Mouse (Mus musculus): ENCODE measurements around the gene Dpm2. TPM values are rescaled to one million over a fixed set of nuclear protein-coding genes. Genes with fewer than 3 reads are reported as not detected.

Dpm2 gene
- total and polyA plus RNA-seq, 2 experiments from 2014 or later = 64.1 to 146 TPM

GRCm38 (mm10) chr2:32537941-32538340 is 32.7 kb upstream of the Dpm2 start:
- no peak for ATAC-seq
- TF ChIP-seq CTCF (IDR thresholded peaks at IDR 0.05; ENCODE audit: low read depth) = no peak
- Histone ChIP-seq H3K36me3 (ENCODE audit: insufficient read depth, low read length) (no peaks in the 10 kb centered on the region), H3K4me2 (ENCODE audit: low read depth, low read length) (peak overlapping the region; percentile 74), H3K27ac (peak overlapping the region; percentile 94; the same call in 1 of the 2 replicates), H3K4me1 (ENCODE audit: insufficient read depth, low read length) (peaks cover 32% of the 10 kb centered on the region), H3K9me3 (ENCODE audit: low read length) (no peaks in the 10 kb centered on the region), H3K4me3 (ENCODE audit: low read length) (peak overlapping the region; percentile 97), H3K9ac (replicated peaks; ENCODE audit: low read length) (peak overlapping the region; percentile 99; the same call in 1 of the 2 replicates), H3K27me3 (ENCODE audit: insufficient read depth, low read length) (no peaks in the 10 kb centered on the region)
- DNase-seq (ENCODE audit: low spot score) = no peak
- 57% methylated on average over 5 of the region's 5 CpGs for WGBS

GRCm38 (mm10) chr2:32538461-32538860 is 32.2 kb upstream of the Dpm2 start:
- Histone ChIP-seq H3K4me3 (ENCODE audit: low read length) (no peak overlapping the region), H3K27ac (no peak overlapping the region), H3K9me3 (ENCODE audit: low read length) (no peaks in the 10 kb centered on the region), H3K4me1 (ENCODE audit: insufficient read depth, low read length) (peaks cover 35% of the 10 kb centered on the region), H3K9ac (replicated peaks; ENCODE audit: low read length) (no peak overlapping the region), H3K36me3 (ENCODE audit: insufficient read depth, low read length) (no peaks in the 10 kb centered on the region), H3K4me2 (ENCODE audit: low read depth, low read length) (peak overlapping the region; percentile 74), H3K27me3 (ENCODE audit: insufficient read depth, low read length) (no peaks in the 10 kb centered on the region)
- ATAC-seq (no peak), DNase-seq (ENCODE audit: low spot score) (no peak)
- no peak for TF ChIP-seq CTCF (IDR thresholded peaks at IDR 0.05; ENCODE audit: low read depth)
- WGBS = 51% methylated on average over 4 of the region's 4 CpGs

- 72% methylated on average over 14 of the region's 14 CpGs for WGBS
- no peak for ATAC-seq
- H3K36me3 ChIP-seq (ENCODE audit: insufficient read depth, low read length) = no peaks in the 10 kb centered on the region
- peak overlapping the region; percentile 74 for H3K4me2 ChIP-seq (ENCODE audit: low read depth, low read length)
- H3K9me3 ChIP-seq (ENCODE audit: low read length) = no peaks in the 10 kb centered on the region
- H3K4me3 ChIP-seq (ENCODE audit: low read length) = no peak overlapping the region
- no peaks in the 10 kb centered on the region for H3K27me3 ChIP-seq (ENCODE audit: insufficient read depth, low read length)
- H3K9ac ChIP-seq (replicated peaks; ENCODE audit: low read length) = no peak overlapping the region
- H3K27ac ChIP-seq = no peak overlapping the region
- TF ChIP-seq CTCF (IDR thresholded peaks at IDR 0.05; ENCODE audit: low read depth) = no peak
- DNase-seq (ENCODE audit: low spot score) = no peak
- peaks cover 35% of the 10 kb centered on the region for H3K4me1 ChIP-seq (ENCODE audit: insufficient read depth, low read length)
Measured at GRCm38 (mm10) chr2:32539452-32539981, 31.1 kb upstream of the Dpm2 start.

GRCm38 (mm10) chr2:32541333-32541908 is 29.2 kb upstream of the Dpm2 start:
- H3K4me2 ChIP-seq (ENCODE audit: low read depth, low read length) = no peak overlapping the region
- WGBS = 84% methylated on average over 2 of the region's 2 CpGs
- ATAC-seq (no peak), DNase-seq (ENCODE audit: low spot score) (no peak)
- H3K27ac ChIP-seq = no peak overlapping the region
- no peak overlapping the region for H3K9ac ChIP-seq (replicated peaks; ENCODE audit: low read length)
- no peaks in the 10 kb centered on the region for H3K36me3 ChIP-seq (ENCODE audit: insufficient read depth, low read length)
- H3K4me3 ChIP-seq (ENCODE audit: low read length) = no peak overlapping the region
- peaks cover 35% of the 10 kb centered on the region for H3K4me1 ChIP-seq (ENCODE audit: insufficient read depth, low read length)
- H3K9me3 ChIP-seq (ENCODE audit: low read length) = no peaks in the 10 kb centered on the region
- no peaks in the 10 kb centered on the region for H3K27me3 ChIP-seq (ENCODE audit: insufficient read depth, low read length)
- TF ChIP-seq CTCF (IDR thresholded peaks at IDR 0.05; ENCODE audit: low read depth) = no peak

GRCm38 (mm10) chr2:32541986-32542573 is 28.6 kb upstream of the Dpm2 start:
- Histone ChIP-seq H3K36me3 (ENCODE audit: insufficient read depth, low read length) (no peaks in the 10 kb centered on the region), H3K27me3 (ENCODE audit: insufficient read depth, low read length) (no peaks in the 10 kb centered on the region), H3K27ac (no peak overlapping the region), H3K9ac (replicated peaks; ENCODE audit: low read length) (no peak overlapping the region), H3K4me1 (ENCODE audit: insufficient read depth, low read length) (peaks cover 35% of the 10 kb centered on the region), H3K9me3 (ENCODE audit: low read length) (no peaks in the 10 kb centered on the region), H3K4me2 (ENCODE audit: low read depth, low read length) (no peak overlapping the region), H3K4me3 (ENCODE audit: low read length) (no peak overlapping the region)
- ATAC-seq (no peak), DNase-seq (ENCODE audit: low spot score) (no peak)
- TF ChIP-seq CTCF (IDR thresholded peaks at IDR 0.05; ENCODE audit: low read depth) = no peak
- WGBS = 97% methylated on average over 4 of the region's 4 CpGs

GRCm38 (mm10) chr2:32543031-32543449 is 27.6 kb upstream of the Dpm2 start:
- ATAC-seq = peak; percentile 44; the same call in 1 of the 2 replicates
- H3K4me1 ChIP-seq (ENCODE audit: insufficient read depth, low read length) = peaks cover 26% of the 10 kb centered on the region
- WGBS = 56% methylated on average over 3 of the region's 3 CpGs

GRCm38 (mm10) chr2:32546951-32547350 is 23.7 kb upstream of the Dpm2 start:
- H3K4me3 ChIP-seq (ENCODE audit: low read length) = no peak overlapping the region
- DNase-seq (ENCODE audit: low spot score) (no peak), ATAC-seq (no peak)
- no peaks in the 10 kb centered on the region for H3K9me3 ChIP-seq (ENCODE audit: low read length)
- H3K4me1 ChIP-seq (ENCODE audit: insufficient read depth, low read length) = peaks cover 17% of the 10 kb centered on the region; the same call in 1 of the 2 replicates
- H3K4me2 ChIP-seq (ENCODE audit: low read depth, low read length) = no peak overlapping the region
- H3K9ac ChIP-seq (replicated peaks; ENCODE audit: low read length) = no peak overlapping the region
- H3K36me3 ChIP-seq (ENCODE audit: insufficient read depth, low read length) = no peaks in the 10 kb centered on the region
- 63% methylated on average over 1 of the region's 1 CpGs for WGBS
- H3K27me3 ChIP-seq (ENCODE audit: insufficient read depth, low read length) = no peaks in the 10 kb centered on the region
- H3K27ac ChIP-seq = no peak overlapping the region
- no peak for TF ChIP-seq CTCF (IDR thresholded peaks at IDR 0.05; ENCODE audit: low read depth)

More at GRCm38 (mm10) chr2:32543031-32543449, 27.6 kb upstream of the Dpm2 start:
- H3K9me3 ChIP-seq (ENCODE audit: low read length) = no peaks in the 10 kb centered on the region
- TF ChIP-seq CTCF (IDR thresholded peaks at IDR 0.05; ENCODE audit: low read depth) = no peak
- H3K9ac ChIP-seq (replicated peaks; ENCODE audit: low read length) = no peak overlapping the region
- H3K36me3 ChIP-seq (ENCODE audit: insufficient read depth, low read length) = no peaks in the 10 kb centered on the region
- H3K27ac ChIP-seq = peak overlapping the region; percentile 3; the same call in 1 of the 2 replicates
- peak; percentile 74 for DNase-seq (ENCODE audit: low spot score)
- H3K4me3 ChIP-seq (ENCODE audit: low read length) = no peak overlapping the region
- no peak overlapping the region for H3K4me2 ChIP-seq (ENCODE audit: low read depth, low read length)
- H3K27me3 ChIP-seq (ENCODE audit: insufficient read depth, low read length) = no peaks in the 10 kb centered on the region
